Mouse (Mus musculus) hindbrain, embryonic 11.5 days (tissue): ENCODE data around the gene Ppp2r2c. TPM values are rescaled to one million over a fixed set of nuclear protein-coding genes. Genes with fewer than 3 reads are reported as not detected.

Source experiments
- ATAC-seq: fragments of 200-750 bp; cut with Nextera tagmentation; 2 replicates; pipeline ENCODE4 v1.8.0; 2017; ENCODE audit warnings: mild to moderate bottlenecking, moderate TSS enrichment, moderate library complexity; ENCODE audit not compliant: low FRiP score
- DNase-seq: peaks from one replicate; pipeline ENCODE4 v3.0.0-alpha.2; 2015; ENCODE audit warnings: low spot score
- H3K27ac ChIP-seq: fragments of 300-500 bp; sonication (generic); 2 replicates; pipeline ENCODE4 v1.5.1; 2014; ENCODE audit warnings: mild to moderate bottlenecking, low read depth, low read length
- H3K27me3 ChIP-seq: fragments of 300-500 bp; sonication (generic); 2 replicates; pipeline ENCODE4 v1.6.1; 2014; ENCODE audit warnings: mild to moderate bottlenecking, low read length, moderate library complexity, mixed read lengths; ENCODE audit not compliant: control insufficient read depth, insufficient read depth
- H3K36me3 ChIP-seq: fragments of 300-500 bp; sonication (generic); 2 replicates; pipeline ENCODE4 v1.6.1; 2014; ENCODE audit warnings: mild to moderate bottlenecking, low read length, moderate library complexity, mixed read lengths; ENCODE audit not compliant: control insufficient read depth, insufficient read depth
- H3K4me1 ChIP-seq: fragments of 300-500 bp; sonication (generic); replicated peaks from 2 replicates; pipeline ENCODE4 v1.6.1; 2014; ENCODE audit warnings: low read length, mixed read lengths; ENCODE audit not compliant: control insufficient read depth, insufficient read depth
- H3K4me2 ChIP-seq: fragments of 300-500 bp; sonication (generic); replicated peaks from 2 replicates; pipeline ENCODE4 v1.6.1; 2014; ENCODE audit warnings: mild to moderate bottlenecking, low read depth, low read length
- H3K4me3 ChIP-seq: fragments of 300-500 bp; sonication (generic); 2 replicates; pipeline ENCODE4 v1.5.1; 2014; ENCODE audit warnings: low read depth, low read length
- H3K9ac ChIP-seq: fragments of 300-500 bp; sonication (generic); 2 replicates; pipeline ENCODE4 v1.6.1; 2014; ENCODE audit warnings: low read depth, low read length
- H3K9me3 ChIP-seq: fragments of 300-500 bp; sonication (generic); 2 replicates; pipeline ENCODE4 v1.6.1; 2016; ENCODE audit warnings: low read length; ENCODE audit not compliant: control insufficient read depth
- WGBS: fragments of 180-500 bp; shearing (Covaris S2); extraction: QIAGEN DNeasy Blood & Tissue Kit; methylation state at CpG from one replicate; pipeline ENCODE4 v1.1.7; 2014; 5-methylcytosine and 5-hydroxymethylcytosine counted together
- polyA plus RNA-seq: library from polyadenylated mRNA; unstranded; fragments of >200 nt; fragmentation: Nextera tagmentation; extraction: Ambion mirVana; gene quantifications from 2 replicates; pipeline ENCODE4 v1.2.1, GENCODE M21; 2014

The Ppp2r2c gene
- polyA plus RNA-seq, 1 experiment from 2014 or later: 1.9 TPM

DNA sequence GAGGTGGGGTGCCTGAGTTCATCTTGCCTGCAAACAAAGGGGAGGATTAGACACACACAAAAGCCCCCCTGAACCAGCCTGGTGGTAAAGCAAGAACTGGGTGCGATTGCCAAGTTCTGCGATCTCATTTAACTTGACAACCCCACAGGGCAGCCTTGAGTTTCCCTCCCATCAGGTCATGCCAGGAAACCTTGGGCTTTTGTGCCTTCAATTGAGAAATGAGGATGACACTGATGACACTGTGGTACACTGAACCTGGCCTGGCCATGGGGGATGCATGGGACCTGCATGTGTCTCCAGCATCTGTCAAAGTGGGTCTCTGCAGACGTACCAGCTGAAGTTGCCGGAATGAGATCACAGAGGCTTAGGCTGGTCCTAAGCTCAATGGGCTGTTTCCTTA is 114.0 kb downstream of the Ppp2r2c start:
- H3K9ac ChIP-seq: no peak overlapping the region

DNA sequence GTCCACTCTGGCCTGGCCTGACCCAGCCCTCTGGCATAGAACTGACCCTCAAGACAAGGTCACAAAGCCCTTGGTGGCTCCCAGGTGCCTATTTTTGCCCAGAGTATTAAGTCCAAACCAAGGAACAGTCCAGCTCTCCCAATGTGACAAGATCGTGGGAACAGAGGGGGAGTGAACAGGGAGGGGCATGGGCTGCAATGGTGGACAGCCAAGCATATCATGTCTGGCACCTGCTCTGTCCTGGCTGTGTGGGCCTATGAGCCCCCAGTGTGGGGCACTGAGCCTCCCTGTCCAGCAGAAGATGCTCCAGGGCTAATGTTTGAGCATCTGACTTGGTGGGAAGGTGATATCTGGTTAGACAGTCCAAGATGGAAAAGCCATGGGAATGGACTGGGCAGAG is 118.3 kb downstream of the Ppp2r2c start:
- H3K9ac ChIP-seq: no peak overlapping the region
- no peak for DNase-seq
- 87% methylated on average over 1 of the region's 1 CpGs for WGBS

More for the DNA sequence above, 114.0 kb downstream of the Ppp2r2c start:
- Histone ChIP-seq H3K27me3 (no peaks in the 10 kb centered on the region), H3K27ac (no peak overlapping the region), H3K9me3 (no peaks in the 10 kb centered on the region), H3K4me3 (no peak overlapping the region), H3K36me3 (no peaks in the 10 kb centered on the region), H3K4me1 (no peaks in the 10 kb centered on the region), H3K4me2 (no peak overlapping the region)
- no peak for ATAC-seq
- no peak for DNase-seq
- WGBS: 87% methylated on average over 4 of the region's 4 CpGs

DNA sequence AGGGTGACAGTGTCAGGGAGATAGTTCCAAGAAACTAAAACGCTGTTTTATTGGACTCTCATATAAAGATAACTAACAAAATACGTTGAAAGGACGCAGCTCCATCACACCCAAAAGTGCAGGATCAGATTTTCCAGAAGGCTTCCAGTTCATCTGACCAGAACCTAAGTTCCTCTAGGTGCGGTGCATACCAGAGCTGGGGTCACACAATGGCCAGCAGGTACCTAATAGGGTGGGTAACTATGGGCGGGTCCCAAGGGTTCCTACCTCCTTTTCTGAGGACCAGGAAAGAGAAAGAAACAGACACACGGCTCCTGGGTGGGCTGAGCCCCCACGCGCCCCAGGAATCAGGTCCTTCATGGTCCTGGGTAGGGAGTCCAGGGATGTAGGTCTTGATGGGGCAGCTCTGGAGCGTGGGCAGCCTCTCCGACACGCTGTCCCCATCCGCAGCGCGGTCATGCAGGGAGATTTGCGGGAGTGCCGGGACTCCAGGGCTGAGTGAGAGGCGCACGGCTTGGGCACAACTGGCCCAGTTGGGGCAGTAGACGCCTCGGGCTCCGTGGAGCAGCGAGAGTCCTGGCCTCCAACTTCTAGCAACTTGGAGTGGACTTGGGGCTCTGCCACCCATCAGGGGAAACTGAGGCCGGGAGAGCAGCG is 119.9 kb downstream of the Ppp2r2c start:
- no peak overlapping the region for H3K27ac ChIP-seq
- 13% methylated on average over 24 of the region's 24 CpGs for WGBS
- H3K27me3 ChIP-seq: no peaks in the 10 kb centered on the region
- DNase-seq (no peak), ATAC-seq (peak; percentile 59)
- peaks cover 5% of the 10 kb centered on the region; the same call in 1 of the 2 replicates for H3K4me1 ChIP-seq
- H3K9me3 ChIP-seq: no peaks in the 10 kb centered on the region
- peak overlapping the region; percentile 67 for H3K4me3 ChIP-seq
- no peaks in the 10 kb centered on the region for H3K36me3 ChIP-seq
- H3K9ac ChIP-seq: peak overlapping the region; percentile 64
- peak overlapping the region; percentile 97 for H3K4me2 ChIP-seq

More for the DNA sequence above, 118.3 kb downstream of the Ppp2r2c start:
- H3K36me3 ChIP-seq: no peaks in the 10 kb centered on the region
- no peak overlapping the region for H3K4me2 ChIP-seq
- peaks cover 5% of the 10 kb centered on the region; the same call in 1 of the 2 replicates for H3K4me1 ChIP-seq
- no peaks in the 10 kb centered on the region for H3K27me3 ChIP-seq
- no peak for ATAC-seq
- H3K9me3 ChIP-seq: no peaks in the 10 kb centered on the region
- H3K4me3 ChIP-seq: no peak overlapping the region
- no peak overlapping the region for H3K27ac ChIP-seq

DNA sequence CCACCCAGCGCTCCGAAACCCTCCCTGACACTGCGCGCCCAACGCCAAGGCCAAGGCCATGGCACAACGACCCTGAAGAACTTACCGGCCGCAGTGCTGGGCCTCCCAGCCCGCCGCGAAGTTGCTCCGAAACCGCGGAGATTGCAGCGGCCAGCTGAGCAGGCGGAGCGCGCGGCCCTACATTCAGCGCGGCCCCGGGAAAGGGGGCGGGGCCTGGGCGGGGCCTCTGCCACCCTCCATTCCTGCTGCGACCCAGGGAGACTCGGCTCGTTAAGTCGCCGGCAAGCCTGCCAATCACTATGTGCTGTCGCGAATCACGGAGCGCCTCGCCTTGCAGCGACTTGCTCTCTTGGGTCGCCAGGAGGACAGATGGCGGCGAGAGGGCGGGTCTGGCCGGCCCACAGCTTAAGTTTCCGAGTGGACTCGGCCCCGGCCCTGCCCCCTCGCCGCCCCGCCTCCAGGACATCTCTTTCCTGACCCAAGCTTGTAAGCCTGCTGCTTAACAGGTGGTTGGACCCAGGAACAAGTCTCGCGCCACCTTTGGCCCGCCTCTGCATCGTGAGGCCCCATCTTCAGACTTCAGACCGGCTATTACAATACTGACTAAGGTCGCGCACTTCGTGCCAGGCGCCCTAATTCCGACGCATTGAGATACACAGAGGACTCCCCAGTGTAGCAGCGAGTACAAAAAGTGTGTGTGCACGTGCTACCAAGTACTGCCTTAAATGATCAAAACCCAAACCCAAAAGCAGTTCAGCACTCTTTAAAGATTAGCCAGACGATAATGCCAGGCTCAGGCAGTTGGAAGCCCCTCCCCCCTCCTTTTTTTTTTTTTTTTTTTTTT is 120.7 kb downstream of the Ppp2r2c start, which contains the start of gene Wfs1:
Gene Wfs1 (minus strand): TSS at position 425 of the 844 bp plus-strand sequence.
- DNase-seq (peak; percentile 96), ATAC-seq (peak; percentile 97)
- H3K4me2 ChIP-seq: peak within 1 kb of the TSS; percentile 97
- peaks cover 5% of the 10 kb centered on the region; the same call in 1 of the 2 replicates for H3K4me1 ChIP-seq
- WGBS: under 1% methylated on average over 59 of the region's 60 CpGs
- H3K9me3 ChIP-seq: no peaks in the 10 kb centered on the region
- peak within 1 kb of the TSS; percentile 67 for H3K4me3 ChIP-seq
- no peaks in the 10 kb centered on the region for H3K27me3 ChIP-seq
- H3K27ac ChIP-seq: no peak within 1 kb of the TSS
- H3K9ac ChIP-seq: peak within 1 kb of the TSS; percentile 64
- no peaks in the 10 kb centered on the region for H3K36me3 ChIP-seq

DNA sequence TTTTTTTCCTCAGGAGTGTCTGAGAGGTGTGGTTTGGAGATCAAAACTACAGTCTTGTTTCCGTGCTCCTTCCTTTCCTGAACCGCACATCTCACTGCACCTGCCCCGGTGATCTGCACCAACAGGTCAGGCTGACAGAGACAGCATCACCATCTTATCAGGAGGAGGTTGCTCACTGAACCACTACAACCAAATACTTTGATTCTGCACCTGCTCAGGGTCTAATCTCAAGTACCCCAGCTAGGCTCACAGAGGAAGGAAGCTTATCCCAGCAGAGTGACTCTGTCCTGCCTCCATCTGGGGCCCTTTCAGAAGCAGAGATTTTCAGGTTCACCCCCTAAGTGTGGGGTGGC is 121.3 kb downstream of the Ppp2r2c start:
- peak overlapping the region; percentile 67; the same call in 1 of the 2 replicates for H3K4me3 ChIP-seq
- peak overlapping the region; percentile 97 for H3K4me2 ChIP-seq
- no peaks in the 10 kb centered on the region for H3K9me3 ChIP-seq
- H3K27ac ChIP-seq: no peak overlapping the region
- no peaks in the 10 kb centered on the region for H3K36me3 ChIP-seq
- no peak for DNase-seq
- H3K27me3 ChIP-seq: no peaks in the 10 kb centered on the region
- H3K4me1 ChIP-seq: peaks cover 5% of the 10 kb centered on the region; the same call in 1 of the 2 replicates
- H3K9ac ChIP-seq: no peak overlapping the region
- ATAC-seq: no peak
- WGBS: 8% methylated on average over 3 of the region's 3 CpGs

DNA sequence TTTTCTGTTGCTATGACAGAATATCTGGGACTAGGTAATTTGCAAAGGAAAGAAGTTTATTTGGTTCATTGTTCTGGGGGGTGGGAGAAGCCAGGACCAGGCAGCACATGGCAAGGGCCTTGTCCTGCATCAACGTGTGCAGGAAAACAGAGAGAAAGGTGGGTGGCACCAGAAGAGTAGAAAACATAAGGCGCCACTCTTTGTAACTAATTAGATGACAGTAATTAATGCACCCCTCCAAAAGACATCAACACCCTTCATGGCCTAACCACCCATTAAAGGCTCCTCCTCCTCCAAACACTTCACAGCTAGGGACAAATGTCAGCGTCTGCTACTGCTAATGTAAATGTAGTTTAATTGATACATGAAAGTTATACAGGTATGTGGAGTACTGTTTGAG is 121.9 kb downstream of the Ppp2r2c start:
- Histone ChIP-seq H3K4me3 (no peak overlapping the region), H3K4me1 (peaks cover 5% of the 10 kb centered on the region; the same call in 1 of the 2 replicates), H3K9ac (no peak overlapping the region), H3K36me3 (no peaks in the 10 kb centered on the region), H3K27me3 (no peaks in the 10 kb centered on the region), H3K27ac (no peak overlapping the region), H3K9me3 (no peaks in the 10 kb centered on the region), H3K4me2 (no peak overlapping the region)
- ATAC-seq: no peak
- DNase-seq: no peak
- 58% methylated on average over 3 of the region's 3 CpGs for WGBS

DNA sequence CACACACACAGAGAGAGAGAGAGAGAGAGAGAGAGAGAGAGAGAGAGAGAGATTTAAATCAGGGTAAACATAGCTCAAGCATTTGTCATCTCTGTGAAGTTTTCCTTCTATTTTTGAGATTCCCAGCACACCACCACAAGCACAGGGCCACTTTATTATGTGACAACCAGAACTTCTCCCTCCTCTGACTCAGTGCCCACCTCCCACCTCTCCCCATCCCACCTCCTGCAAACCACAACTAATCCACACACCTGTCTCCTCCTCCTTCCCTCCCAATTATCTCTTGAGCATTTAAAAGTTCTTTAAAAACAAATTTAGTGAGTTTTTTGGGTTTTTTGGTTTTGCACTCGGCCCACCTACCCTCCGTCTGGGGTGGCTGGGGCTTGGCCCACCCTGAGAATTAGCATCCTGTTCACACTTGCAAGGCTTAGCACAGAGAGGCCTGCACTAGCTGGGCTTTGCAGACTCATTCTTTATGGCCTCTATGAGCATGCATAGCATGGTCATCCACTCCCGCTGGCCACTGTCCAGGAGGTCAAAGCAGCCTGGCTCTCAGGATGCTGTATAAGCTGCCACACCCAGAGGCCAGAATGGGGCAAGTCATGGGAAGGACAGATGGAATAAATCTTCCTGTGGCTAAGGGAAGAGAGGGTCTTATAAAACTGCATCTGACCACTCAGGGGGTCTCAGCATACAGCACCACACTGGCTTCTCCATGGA is 122.5 kb downstream of the Ppp2r2c start:
- Histone ChIP-seq H3K4me1 (peaks cover 5% of the 10 kb centered on the region; the same call in 1 of the 2 replicates), H3K9me3 (no peaks in the 10 kb centered on the region), H3K36me3 (no peaks in the 10 kb centered on the region), H3K9ac (no peak overlapping the region), H3K4me3 (no peak overlapping the region), H3K4me2 (no peak overlapping the region), H3K27ac (no peak overlapping the region), H3K27me3 (no peaks in the 10 kb centered on the region)
- DNase-seq (no peak), ATAC-seq (no peak)
- WGBS: 79% methylated on average over 3 of the region's 3 CpGs

DNA sequence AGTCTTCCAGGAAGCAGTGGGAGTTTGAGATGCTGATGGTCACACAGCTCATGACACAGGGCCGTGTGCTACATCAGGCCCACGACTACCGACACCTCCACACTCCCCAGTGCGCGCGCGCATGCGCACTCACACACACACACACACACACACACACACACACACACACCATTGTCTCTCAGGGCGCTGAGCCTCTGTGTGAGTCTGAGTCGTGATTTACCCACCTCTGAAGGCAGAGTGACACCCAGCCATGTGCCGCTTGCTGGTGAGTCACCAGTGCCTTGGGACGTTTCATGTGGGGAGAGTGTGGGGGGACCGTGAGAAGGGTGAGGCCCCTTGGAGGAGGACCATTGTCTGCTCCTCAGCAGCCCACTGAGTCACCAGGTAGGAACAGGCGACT is 128.1 kb downstream of the Ppp2r2c start:
- DNase-seq: no peak
- ATAC-seq: no peak
- Histone ChIP-seq H3K9ac (no peak overlapping the region), H3K27me3 (no peaks in the 10 kb centered on the region), H3K4me2 (no peak overlapping the region), H3K9me3 (no peaks in the 10 kb centered on the region), H3K4me3 (no peak overlapping the region), H3K27ac (no peak overlapping the region), H3K4me1 (no peaks in the 10 kb centered on the region), H3K36me3 (no peaks in the 10 kb centered on the region)
- 86% methylated on average over 14 of the region's 14 CpGs for WGBS
